Mouse (Mus musculus): ENCODE results near the gene Rin2. TPM values are rescaled to one million over a fixed set of nuclear protein-coding genes. Genes with fewer than 3 reads are reported as not detected.
A peak's percentile ranks its signal among the peaks of the same experiment; 100 is the strongest.

Rin2 gene
- total and polyA plus RNA-seq, 2 experiments, result 3.4 to 10.9 TPM

DNA sequence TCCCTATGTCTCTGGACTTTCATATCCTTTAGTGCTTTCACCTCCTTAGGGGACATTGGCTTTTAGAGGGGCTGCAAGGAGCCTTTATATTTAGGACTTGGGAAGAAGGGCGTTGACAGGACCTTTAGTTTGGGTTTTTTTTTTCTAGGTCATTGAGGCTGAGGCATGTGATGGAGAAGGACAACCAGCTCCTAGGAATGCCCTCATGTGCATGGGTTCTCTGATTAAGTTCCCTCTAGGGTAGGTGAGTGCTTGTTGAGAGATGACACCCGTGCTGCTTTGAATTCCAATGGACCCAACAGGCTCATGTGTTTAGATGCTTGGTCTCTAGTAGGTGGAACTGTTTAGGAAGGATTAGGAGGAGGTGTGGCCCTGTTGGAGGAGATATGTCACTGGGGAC is 1.9 kb downstream of the Rin2 start:
- H3K27me3 ChIP-seq (ENCODE audit: control insufficient read depth, insufficient read depth, low read length), result no peaks in the 10 kb centered on the region
- TF ChIP-seq POLR2A (IDR thresholded peaks at IDR 0.05; ENCODE audit: extremely low read depth, insufficient read depth, low read length), result no peak
- TF ChIP-seq CTCF (IDR thresholded peaks at IDR 0.05; ENCODE audit: low read depth, low read length), result no peak
- H3K9ac ChIP-seq (ENCODE audit: low read depth, low read length), result no peak overlapping the region
- no peak overlapping the region for H3K4me3 ChIP-seq (ENCODE audit: insufficient read depth, low read depth, low read length)
- 0 out of 2 replicates have a peak, but pooled peaks cover 10% of the 10 kb centered on the region for H3K79me2 ChIP-seq (ENCODE audit: control insufficient read depth, insufficient read depth, low read length)
- H3K4me1 ChIP-seq (ENCODE audit: control insufficient read depth, insufficient read depth, low read length), result peaks cover 17% of the 10 kb centered on the region
- peak overlapping the region; percentile 76 for H3K27ac ChIP-seq (replicated peaks; ENCODE audit: insufficient read depth, low read depth, low read length)
- 90% methylated on average over 2 of the region's 2 CpGs for WGBS
- DNase-seq (ENCODE audit: extremely low read depth, low read depth, low spot score), result peak; percentile 43
- no peaks in the 10 kb centered on the region for H3K36me3 ChIP-seq (ENCODE audit: control insufficient read depth, insufficient read depth, low read length)

DNA sequence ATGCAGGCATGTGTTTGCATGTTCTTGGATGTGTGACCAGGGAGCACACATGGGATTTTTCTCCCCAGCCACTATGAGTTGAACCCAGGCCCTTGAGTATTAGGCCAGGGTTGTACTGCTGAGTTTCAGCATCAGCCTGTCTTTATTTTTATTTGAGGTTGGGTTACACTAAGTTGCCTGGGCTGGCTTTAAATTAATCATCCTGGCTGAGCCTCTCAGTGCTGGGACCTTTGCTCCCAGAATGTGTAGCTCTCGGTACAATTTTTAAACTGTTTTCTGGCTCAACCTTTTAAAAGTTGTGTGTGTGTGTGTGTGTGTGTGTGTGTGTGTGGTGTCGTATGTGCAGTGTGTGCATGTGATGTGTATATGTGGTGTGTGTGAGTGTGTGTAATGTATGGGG is 5.1 kb downstream of the Rin2 start:
- Histone ChIP-seq H3K27me3 (ENCODE audit: control insufficient read depth, insufficient read depth, low read length) (no peaks in the 10 kb centered on the region), H3K79me2 (ENCODE audit: control insufficient read depth, insufficient read depth, low read length) (peaks cover 15% of the 10 kb centered on the region; the same call in 1 of the 2 replicates), H3K36me3 (ENCODE audit: control insufficient read depth, insufficient read depth, low read length) (no peaks in the 10 kb centered on the region), H3K9ac (ENCODE audit: low read depth, low read length) (no peak overlapping the region), H3K27ac (replicated peaks; ENCODE audit: insufficient read depth, low read depth, low read length) (no peak overlapping the region), H3K4me1 (ENCODE audit: control insufficient read depth, insufficient read depth, low read length) (peaks cover 22% of the 10 kb centered on the region), H3K4me3 (ENCODE audit: insufficient read depth, low read depth, low read length) (no peak overlapping the region)
- DNase-seq (ENCODE audit: extremely low read depth, low read depth, low spot score), result peak; percentile 51
- no peak for TF ChIP-seq CTCF (IDR thresholded peaks at IDR 0.05; ENCODE audit: low read depth, low read length)
- 28% methylated on average over 2 of the region's 2 CpGs for WGBS

DNA sequence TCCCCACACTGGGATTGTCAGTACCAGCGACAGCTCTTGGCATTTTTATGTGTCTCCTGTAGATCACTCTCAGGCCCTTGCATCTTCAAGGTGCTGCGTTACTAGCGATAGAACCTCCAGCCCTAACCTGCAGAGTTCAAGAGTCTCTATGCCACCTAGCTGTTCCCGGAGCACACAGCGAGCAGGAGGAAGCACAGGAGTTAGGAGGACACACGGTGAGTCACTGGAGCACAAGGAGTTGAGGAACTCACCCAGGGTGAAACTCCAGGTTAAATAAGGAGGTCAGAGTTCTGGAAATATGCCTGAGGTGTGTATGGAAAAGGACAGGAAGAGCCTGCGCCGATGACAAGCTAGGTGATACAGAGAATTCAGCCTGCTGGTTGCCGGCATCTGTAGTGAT is 5.7 kb downstream of the Rin2 start:
- Histone ChIP-seq H3K27ac (replicated peaks; ENCODE audit: insufficient read depth, low read depth, low read length) (no peak overlapping the region), H3K4me1 (ENCODE audit: control insufficient read depth, insufficient read depth, low read length) (peaks cover 22% of the 10 kb centered on the region), H3K79me2 (ENCODE audit: control insufficient read depth, insufficient read depth, low read length) (peaks cover 16% of the 10 kb centered on the region; the same call in 1 of the 2 replicates), H3K27me3 (ENCODE audit: control insufficient read depth, insufficient read depth, low read length) (no peaks in the 10 kb centered on the region), H3K9ac (ENCODE audit: low read depth, low read length) (no peak overlapping the region), H3K36me3 (ENCODE audit: control insufficient read depth, insufficient read depth, low read length) (no peaks in the 10 kb centered on the region), H3K4me3 (ENCODE audit: insufficient read depth, low read depth, low read length) (no peak overlapping the region)
- no peak for TF ChIP-seq POLR2A (IDR thresholded peaks at IDR 0.05; ENCODE audit: extremely low read depth, insufficient read depth, low read length)
- TF ChIP-seq CTCF (IDR thresholded peaks at IDR 0.05; ENCODE audit: low read depth, low read length), result no peak
- 79% methylated on average over 9 of the region's 9 CpGs for WGBS
- DNase-seq (ENCODE audit: extremely low read depth, low read depth, low spot score), result no peak

GRCm38 (mm10) chr2:145681626-145682025 is 6.6 kb downstream of the Rin2 start:
- Histone ChIP-seq H3K9ac (ENCODE audit: low read depth, low read length) (no peak overlapping the region), H3K27me3 (ENCODE audit: control insufficient read depth, insufficient read depth, low read length) (no peaks in the 10 kb centered on the region), H3K79me2 (ENCODE audit: control insufficient read depth, insufficient read depth, low read length) (peaks cover 16% of the 10 kb centered on the region; the same call in 1 of the 2 replicates), H3K36me3 (ENCODE audit: control insufficient read depth, insufficient read depth, low read length) (no peaks in the 10 kb centered on the region), H3K4me1 (ENCODE audit: control insufficient read depth, insufficient read depth, low read length) (peaks cover 25% of the 10 kb centered on the region), H3K27ac (replicated peaks; ENCODE audit: insufficient read depth, low read depth, low read length) (no peak overlapping the region), H3K4me3 (ENCODE audit: insufficient read depth, low read depth, low read length) (no peak overlapping the region)
- WGBS, result 80% methylated on average over 4 of the region's 4 CpGs
- TF ChIP-seq POLR2A (IDR thresholded peaks at IDR 0.05; ENCODE audit: extremely low read depth, insufficient read depth, low read length) (no peak), CTCF (IDR thresholded peaks at IDR 0.05; ENCODE audit: low read depth, low read length) (no peak)
- no peak for DNase-seq (ENCODE audit: extremely low read depth, low read depth, low spot score)

GRCm38 (mm10) chr2:145682924-145683323 is 7.9 kb downstream of the Rin2 start:
- Histone ChIP-seq H3K27me3 (ENCODE audit: control insufficient read depth, insufficient read depth, low read length) (no peaks in the 10 kb centered on the region), H3K4me3 (ENCODE audit: insufficient read depth, low read depth, low read length) (no peak overlapping the region), H3K4me1 (ENCODE audit: control insufficient read depth, insufficient read depth, low read length) (peaks cover 15% of the 10 kb centered on the region), H3K79me2 (ENCODE audit: control insufficient read depth, insufficient read depth, low read length) (peaks cover 18% of the 10 kb centered on the region; the same call in 1 of the 2 replicates), H3K36me3 (ENCODE audit: control insufficient read depth, insufficient read depth, low read length) (no peaks in the 10 kb centered on the region), H3K9ac (ENCODE audit: low read depth, low read length) (no peak overlapping the region), H3K27ac (replicated peaks; ENCODE audit: insufficient read depth, low read depth, low read length) (no peak overlapping the region)
- DNase-seq (ENCODE audit: extremely low read depth, low read depth, low spot score), result no peak
- TF ChIP-seq POLR2A (IDR thresholded peaks at IDR 0.05; ENCODE audit: extremely low read depth, insufficient read depth, low read length) (no peak), CTCF (IDR thresholded peaks at IDR 0.05; ENCODE audit: low read depth, low read length) (no peak)
- WGBS, result 73% methylated on average over 3 of the region's 3 CpGs

DNA sequence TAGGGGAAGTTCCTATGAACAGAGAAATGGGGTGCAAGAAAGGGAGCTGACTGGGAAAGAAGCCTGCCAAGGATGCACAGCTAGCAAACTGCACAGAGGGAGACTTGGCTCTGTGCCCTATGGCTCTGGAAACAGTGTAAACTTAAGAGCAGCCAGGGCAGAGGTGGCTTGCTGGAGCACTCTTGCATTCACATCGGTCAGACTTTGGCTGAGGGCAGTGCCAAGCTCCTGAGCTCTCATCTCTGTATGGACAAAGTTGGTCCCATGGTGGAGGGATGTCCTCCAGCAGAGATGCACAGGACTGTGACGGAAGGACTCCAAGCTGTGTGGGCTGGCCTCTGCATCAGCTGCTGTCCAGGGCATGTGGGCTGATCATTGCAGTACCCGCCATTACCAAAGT is 8.5 kb downstream of the Rin2 start:
- H3K4me1 ChIP-seq (ENCODE audit: control insufficient read depth, insufficient read depth, low read length), result peaks cover 15% of the 10 kb centered on the region
- no peak overlapping the region for H3K4me3 ChIP-seq (ENCODE audit: insufficient read depth, low read depth, low read length)
- no peaks in the 10 kb centered on the region for H3K27me3 ChIP-seq (ENCODE audit: control insufficient read depth, insufficient read depth, low read length)
- H3K36me3 ChIP-seq (ENCODE audit: control insufficient read depth, insufficient read depth, low read length), result no peaks in the 10 kb centered on the region
- H3K9ac ChIP-seq (ENCODE audit: low read depth, low read length), result no peak overlapping the region
- peak; percentile 95 for DNase-seq (ENCODE audit: extremely low read depth, low read depth, low spot score)
- H3K27ac ChIP-seq (replicated peaks; ENCODE audit: insufficient read depth, low read depth, low read length), result no peak overlapping the region
- TF ChIP-seq CTCF (IDR thresholded peaks at IDR 0.05; ENCODE audit: low read depth, low read length) (no peak), POLR2A (IDR thresholded peaks at IDR 0.05; ENCODE audit: extremely low read depth, insufficient read depth, low read length) (no peak)
- peaks cover 19% of the 10 kb centered on the region; the same call in 1 of the 2 replicates for H3K79me2 ChIP-seq (ENCODE audit: control insufficient read depth, insufficient read depth, low read length)
- WGBS, result 28% methylated on average over 3 of the region's 3 CpGs

Data from liver, adult 2 months (tissue).